Mouse (Mus musculus): Measurements from ENCODE around the gene Tango2. TPM values are rescaled to one million over a fixed set of nuclear protein-coding genes. Genes with fewer than 3 reads are reported as not detected.

Gene Tango2
- total RNA-seq (2021) = 100 to 1,000 TPM; 158 to 165 TPM

- intact Hi-C loops (cut with DNase I) = loop anchor here (5.0 kb wide), 2 partner anchors 44 to 59 kb away; no protein-coding TSS in a partner anchor
- DNase-seq (ENCODE audit: low spot score in 2 of 2) = peak; percentile 94 to 96
Observed at GRCm38 (mm10) chr16:18347931-18348600, at the start of gene Tango2, which contains the start of gene Arvcf. Gene Tango2 (minus strand): TSS chr16:18348103. Gene Arvcf (plus strand): TSS chr16:18348182.

- intact Hi-C loops (cut with DNase I) = no loop called here
- no peak for DNase-seq (ENCODE audit: low spot score in 2 of 2)
Observed at GRCm38 (mm10) chr16:18396791-18397621, 49.1 kb upstream of the Tango2 start.

- intact Hi-C loops (cut with DNase I) = no loop called here
- no peak for DNase-seq (ENCODE audit: low spot score in 2 of 2)
Observed at GRCm38 (mm10) chr16:18396201-18396600, 48.3 kb upstream of the Tango2 start.

- no peak for DNase-seq (ENCODE audit: low spot score in 2 of 2)
- intact Hi-C loops (cut with DNase I) = no loop called here
Observed at GRCm38 (mm10) chr16:18395620-18396036, 47.7 kb upstream of the Tango2 start.

- no peak for DNase-seq (ENCODE audit: low spot score in 2 of 2)
- intact Hi-C loops (cut with DNase I) = loop anchor here (5.0 kb wide), 1 partner anchor 48 kb away; the partner anchor contains the start of genes Arvcf and Tango2
Observed at GRCm38 (mm10) chr16:18394777-18395619, 47.1 kb upstream of the Tango2 start.

- DNase-seq (ENCODE audit: low spot score in 2 of 2) = no peak
- intact Hi-C loops (cut with DNase I) = loop anchor here (5.0 kb wide), 1 partner anchor 47 kb away; the partner anchor contains the start of genes Arvcf and Tango2
Observed at GRCm38 (mm10) chr16:18394056-18394455, 46.2 kb upstream of the Tango2 start.

GRCm38 (mm10) chr16:18393595-18393994, 45.7 kb upstream of the Tango2 start:
- DNase-seq (ENCODE audit: low spot score in 2 of 2) = no peak
- intact Hi-C loops (cut with DNase I) = loop anchor here (5.0 kb wide), 1 partner anchor 46 kb away; the partner anchor contains the start of genes Arvcf and Tango2

GRCm38 (mm10) chr16:18392469-18393426, 44.8 kb upstream of the Tango2 start:
- intact Hi-C loops (cut with DNase I) = loop anchor here (5.0 kb wide), 1 partner anchor 45 kb away; the partner anchor contains the start of genes Arvcf and Tango2
- peak; percentile 65 to 75 for DNase-seq (ENCODE audit: low spot score in 2 of 2)

- intact Hi-C loops (cut with DNase I) = loop anchor here (5.0 kb wide), 1 partner anchor 44 kb away; the partner anchor contains the start of genes Arvcf and Tango2
- DNase-seq (ENCODE audit: low spot score in 2 of 2) = no peak
Observed at GRCm38 (mm10) chr16:18391728-18392127, 43.8 kb upstream of the Tango2 start.

- no peak for DNase-seq (ENCODE audit: low spot score in 2 of 2)
- intact Hi-C loops (cut with DNase I) = loop anchor here (5.0 kb wide), 1 partner anchor 44 kb away; the partner anchor contains the start of genes Arvcf and Tango2
Observed at GRCm38 (mm10) chr16:18391127-18391526, 43.2 kb upstream of the Tango2 start.

GRCm38 (mm10) chr16:18390399-18390798, 42.5 kb upstream of the Tango2 start:
- no peak for DNase-seq (ENCODE audit: low spot score in 2 of 2)
- intact Hi-C loops (cut with DNase I) = loop anchor here (5.0 kb wide), 1 partner anchor 43 kb away; the partner anchor contains the start of genes Arvcf and Tango2

GRCm38 (mm10) chr16:18388583-18389435, 40.9 kb upstream of the Tango2 start:
- no peak for DNase-seq (ENCODE audit: low spot score in 2 of 2)
- intact Hi-C loops (cut with DNase I) = no loop called here

- intact Hi-C loops (cut with DNase I) = no loop called here
- DNase-seq (ENCODE audit: low spot score in 2 of 2) = no peak
Observed at GRCm38 (mm10) chr16:18387704-18388582, 40.0 kb upstream of the Tango2 start.

- intact Hi-C loops (cut with DNase I) = no loop called here
- no peak for DNase-seq (ENCODE audit: low spot score in 2 of 2)
Observed at GRCm38 (mm10) chr16:18386972-18387371, 39.1 kb upstream of the Tango2 start.

- DNase-seq (ENCODE audit: low spot score in 2 of 2) = no peak
Observed at GRCm38 (mm10) chr16:18386451-18386850, 38.5 kb upstream of the Tango2 start.

GRCm38 (mm10) chr16:18385411-18385810, 37.5 kb upstream of the Tango2 start:
- intact Hi-C loops (cut with DNase I) = no loop called here
- DNase-seq (ENCODE audit: low spot score in 2 of 2) = no peak

More at GRCm38 (mm10) chr16:18386451-18386850, 38.5 kb upstream of the Tango2 start:
- intact Hi-C loops (cut with DNase I) = no loop called here
